Mouse (Mus musculus) hindbrain, postnatal 0 days (tissue): ENCODE measurements at regions not wholly inside any gene's neighbourhood (a gene's known extent, or its start where the extent isn't known, plus 50 kb on each side); places are given as distances from the start of the nearest gene placed in this dataset.

Source experiments
- ATAC-seq: fragments of 200-750 bp; cut with Nextera tagmentation; 2 replicates; pipeline ENCODE4 v1.8.0; 2017; ENCODE audit warnings: mild to moderate bottlenecking, moderate TSS enrichment, moderate library complexity
- DNase-seq: peaks from one replicate; pipeline ENCODE4 v3.0.0-alpha.2; 2015; ENCODE audit warnings: low spot score
- H3K27ac ChIP-seq: fragments of 300-500 bp; sonication (generic); 2 replicates; pipeline ENCODE4 v1.5.1; 2014; ENCODE audit warnings: mild to moderate bottlenecking
- H3K27me3 ChIP-seq: fragments of 300-500 bp; sonication (generic); 2 replicates; pipeline ENCODE4 v1.6.1; 2014; ENCODE audit warnings: low read length, mixed read lengths; ENCODE audit not compliant: insufficient read depth
- H3K36me3 ChIP-seq: fragments of 300-500 bp; sonication (generic); 2 replicates; pipeline ENCODE4 v1.6.1; 2014; ENCODE audit warnings: low read length, mixed read lengths; ENCODE audit not compliant: insufficient read depth
- H3K4me1 ChIP-seq: fragments of 300-500 bp; sonication (generic); 2 replicates; pipeline ENCODE4 v1.6.1; 2014; ENCODE audit warnings: antibody characterized with exemption, low read length, mixed read lengths; ENCODE audit not compliant: insufficient read depth
- H3K4me2 ChIP-seq: fragments of 300-500 bp; sonication (generic); 2 replicates; pipeline ENCODE4 v1.6.1; 2014; ENCODE audit warnings: low read depth, mild to moderate bottlenecking, low read length, moderate library complexity, mixed read lengths
- H3K4me3 ChIP-seq: fragments of 300-500 bp; sonication (generic); 2 replicates; pipeline ENCODE4 v1.5.1; 2014; ENCODE audit warnings: low read length
- H3K9ac ChIP-seq: fragments of 300-500 bp; sonication (generic); replicated peaks from 2 replicates; pipeline ENCODE4 v1.6.1; 2014; ENCODE audit warnings: mild to moderate bottlenecking, low read length, moderate library complexity, mixed read lengths
- H3K9me3 ChIP-seq: fragments of 300-500 bp; sonication (generic); 2 replicates; pipeline ENCODE4 v1.6.1; 2016; ENCODE audit warnings: low read length, mixed read lengths
- CTCF ChIP-seq: IDR thresholded peaks from 2 replicates; pipeline ENCODE4 v1.5.1; 2016; ENCODE audit warnings: antibody characterized with exemption, control low read depth, low read depth
- WGBS: fragments of 180-500 bp; shearing (Covaris S2); extraction: QIAGEN DNeasy Blood & Tissue Kit; methylation state at CpG from one replicate; pipeline ENCODE4 v1.1.7; 2014; 5-methylcytosine and 5-hydroxymethylcytosine counted together

DNA sequence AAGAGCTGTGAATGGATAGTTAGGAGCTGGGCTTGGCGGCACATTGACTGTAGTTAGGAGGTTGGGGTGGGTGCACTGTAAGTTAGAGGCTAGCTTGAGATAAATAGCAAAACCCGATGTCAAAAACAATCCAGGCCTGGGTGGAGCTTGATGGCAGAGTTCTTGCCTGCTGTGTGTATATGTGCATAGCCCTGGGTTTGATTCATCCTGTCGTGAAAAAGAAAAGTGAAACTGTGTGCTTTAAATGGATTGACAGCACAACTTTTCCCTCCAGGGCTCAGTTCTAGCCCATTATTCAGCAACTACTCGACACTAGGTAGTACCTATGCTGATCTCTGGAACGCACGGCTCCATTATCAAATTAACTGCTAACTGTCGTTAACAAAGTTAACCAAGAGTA, 56.7 kb upstream of the 4930470P17Rik start:
- H3K27ac ChIP-seq, result no peak overlapping the region
- DNase-seq, result no peak
- 58% methylated on average over 7 of the region's 7 CpGs for WGBS

GRCm38 (mm10) chr2:170657821-170658221, 56.0 kb upstream of the 4930470P17Rik start:
- 3% methylated on average over 7 of the region's 7 CpGs for WGBS
- no peak overlapping the region for H3K9ac ChIP-seq
- no peaks in the 10 kb centered on the region for H3K27me3 ChIP-seq
- no peaks in the 10 kb centered on the region for H3K9me3 ChIP-seq
- no peak overlapping the region for H3K4me3 ChIP-seq
- 0 out of 2 replicates have a peak overlapping the region, but pooled peaks have one; percentile 5 for H3K4me2 ChIP-seq
- DNase-seq, result no peak
- H3K4me1 ChIP-seq, result no peaks in the 10 kb centered on the region
- H3K36me3 ChIP-seq, result no peaks in the 10 kb centered on the region
- no peak for ATAC-seq
- no peak for TF ChIP-seq CTCF
- no peak overlapping the region for H3K27ac ChIP-seq

More for the DNA sequence above, 56.7 kb upstream of the 4930470P17Rik start:
- Histone ChIP-seq H3K9ac (no peak overlapping the region), H3K4me2 (no peak overlapping the region), H3K27me3 (no peaks in the 10 kb centered on the region), H3K4me3 (no peak overlapping the region), H3K36me3 (no peaks in the 10 kb centered on the region), H3K4me1 (no peaks in the 10 kb centered on the region), H3K9me3 (no peaks in the 10 kb centered on the region)
- no peak for TF ChIP-seq CTCF
- no peak for ATAC-seq

- DNase-seq, result no peak
- no peaks in the 10 kb centered on the region for H3K9me3 ChIP-seq
- H3K4me1 ChIP-seq, result no peaks in the 10 kb centered on the region
These were observed 50.3 kb upstream of the 4930470P17Rik start for GRCm38 (mm10) chr2:170652128-170652527.

More at GRCm38 (mm10) chr2:170652128-170652527, 50.3 kb upstream of the 4930470P17Rik start:
- H3K36me3 ChIP-seq, result no peaks in the 10 kb centered on the region
- no peaks in the 10 kb centered on the region for H3K27me3 ChIP-seq
- TF ChIP-seq CTCF, result no peak
- ATAC-seq, result no peak
- H3K4me3 ChIP-seq, result no peak overlapping the region
- H3K9ac ChIP-seq, result no peak overlapping the region
- no peak overlapping the region for H3K27ac ChIP-seq
- H3K4me2 ChIP-seq, result no peak overlapping the region
- 65% methylated on average over 11 of the region's 11 CpGs for WGBS
